In the genomic region with DNA sequence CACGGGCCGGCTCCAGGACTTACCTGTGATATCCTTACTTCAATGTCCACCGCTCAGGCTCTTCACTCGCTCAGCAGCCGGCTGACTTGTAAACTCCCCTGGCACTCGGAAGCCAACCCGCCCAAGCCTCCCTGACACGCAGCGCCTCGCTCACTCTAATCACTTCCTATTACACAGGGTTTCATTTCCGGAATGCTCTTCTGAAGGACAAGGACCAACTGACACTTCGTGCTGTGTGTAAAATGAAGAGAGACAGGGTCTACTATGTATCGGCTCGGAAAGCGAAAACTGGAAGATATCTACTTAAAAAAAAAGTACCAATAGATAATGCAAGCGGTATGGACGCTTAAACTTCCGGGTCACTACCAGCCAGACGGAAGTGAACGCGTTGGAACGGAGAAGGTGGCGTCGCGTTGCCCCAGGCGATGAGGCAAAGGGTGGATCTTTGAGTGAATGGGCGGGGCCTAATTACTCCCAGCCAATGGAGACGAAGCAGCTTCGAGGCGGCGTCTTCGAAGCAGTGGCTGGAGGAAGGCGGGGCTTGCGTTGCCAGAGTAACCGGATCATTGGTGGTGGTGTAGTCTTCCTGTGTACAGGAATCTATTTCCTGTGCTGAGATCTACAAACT, we compare ENCODE assay signal across 8 mouse cellular contexts. TPM values are rescaled to one million over a fixed set of nuclear protein-coding genes. Genes with fewer than 3 reads are reported as not detected.
DNase-seq lines count a peak whose midpoint lies in the region; ATAC-seq lines count a peak whose summit lies in the region.

A gene (minus strand): TSS at position 366 of the 628 bp plus-strand sequence.

- peak; percentile 99 to 100 for ATAC-seq in hematopoietic stem cell, adult 5-6 weeks (replicated peaks in 1 of 2; ENCODE audit: insufficient read depth in 1 of 2, low FRiP score in 2 of 2, low TSS enrichment in 1 of 2, low read depth in 1 of 2, poor library complexity in 2 of 2, severe bottlenecking in 2 of 2)
- ATAC-seq in lung, embryonic 16.5 days (ENCODE audit: low read depth) = peak; percentile 99

- H3K4me1 ChIP-seq in lung, embryonic 16.5 days (replicated peaks; ENCODE audit: control insufficient read depth, insufficient read depth, low read length) = peaks cover 12% of the 10 kb centered on the region

- H3K9me3 ChIP-seq in lung, embryonic 16.5 days (ENCODE audit: control insufficient read depth, low read length) = no peaks in the 10 kb centered on the region

- no peaks in the 10 kb centered on the region for H3K27me3 ChIP-seq in lung, embryonic 16.5 days (ENCODE audit: control insufficient read depth, insufficient read depth, low read depth, low read length)

- peak within 1 kb of the TSS; percentile 69 for H3K4me3 ChIP-seq in lung, embryonic 16.5 days (ENCODE audit: low read length)

- DNase-seq in MEL-GATA-1-ER (ENCODE audit: extremely low read depth, low read depth) = peak; percentile 93
- peak; percentile 95 for DNase-seq in cerebellum, adult 8-10 months
- DNase-seq in forelimb bud, embryonic 11.5 days (ENCODE audit: low read depth, low spot score) = peak; percentile 98
- DNase-seq in layer of hippocampus, adult 9-10 months (ENCODE audit: low spot score) = peak; percentile 94
- peak; percentile 66 for DNase-seq in ovary, postnatal 10 days (ENCODE audit: low spot score)
- DNase-seq in thymus, postnatal 10 days (ENCODE audit: low spot score in 2 of 2) = peak; percentile 97 to 99

- peak within 1 kb of the TSS; percentile 41 for H3K27ac ChIP-seq in lung, embryonic 16.5 days (ENCODE audit: low read length)

- peaks cover 15% of the 10 kb centered on the region for H3K36me3 ChIP-seq in lung, embryonic 16.5 days (ENCODE audit: control insufficient read depth, insufficient read depth, low read length)

- under 1% methylated on average over 35 of the region's 35 CpGs for WGBS in lung, embryonic 16.5 days

- H3K9ac ChIP-seq in lung, embryonic 16.5 days (ENCODE audit: low read length) = peak within 1 kb of the TSS; percentile 72

- H3K4me2 ChIP-seq in lung, embryonic 16.5 days (ENCODE audit: low read depth, low read length) = peak within 1 kb of the TSS; percentile 86

RNA-seq across cellular contexts. Expression of the gene that starts here (rescaled TPM):
- 41.2 and 56.4 TPM in 2 replicates for total RNA-seq in hematopoietic stem cell, adult 5-6 weeks (2017)
- 34.8 and 37.0 TPM in 2 replicates for polyA plus RNA-seq in lung, embryonic 16.5 days (2015; fragmentation: Nextera tagmentation; extraction: Ambion mirVana)

Comparison
In these comparisons a context has a peak if more than half of its experiments do, and no peak if none do; other contexts are left out.
1. Peak in every context shown above with its lines: DNase-seq, ATAC-seq, H3K4me3 ChIP-seq and H3K27ac ChIP-seq.